Mouse (Mus musculus) heart, embryonic 14.5 days (tissue): ENCODE results near the gene Asgr1. TPM values are rescaled to one million over a fixed set of nuclear protein-coding genes. Genes with fewer than 3 reads are reported as not detected.

Experiments used
- ATAC-seq: fragments of 200-750 bp; cut with Nextera tagmentation; 2 replicates; pipeline ENCODE4 v1.8.0; 2017; ENCODE audit warnings: low read depth, moderate TSS enrichment; ENCODE audit not compliant: insufficient number of reproducible peaks, insufficient read depth, low FRiP score
- H3K27ac ChIP-seq, 2 experiments: fragments of 200-500 bp in 1 of 2; fragments of 300-500 bp in 1 of 2; sonication (generic) in 1 of 2; replicated peaks in 1 of 2; 2 replicates each; pipeline ENCODE4 v1.5.1; 2012 to 2014; ENCODE audit warnings: low read depth in 2 of 2, low read length in 2 of 2, control low read depth in 1 of 2, mild to moderate bottlenecking in 1 of 2, mixed read lengths in 1 of 2; ENCODE audit not compliant: control insufficient read depth in 1 of 2, insufficient read depth in 1 of 2
- H3K27me3 ChIP-seq: fragments of 300-500 bp; sonication (generic); 2 replicates; pipeline ENCODE4 v1.6.1; 2014; ENCODE audit warnings: mild to moderate bottlenecking, low read length, control low read depth; ENCODE audit not compliant: control insufficient read depth, insufficient read depth
- H3K36me3 ChIP-seq: fragments of 300-500 bp; sonication (generic); 2 replicates; pipeline ENCODE4 v1.6.1; 2014; ENCODE audit warnings: mild to moderate bottlenecking, control low read depth, low read length, mixed read lengths; ENCODE audit not compliant: control insufficient read depth, insufficient read depth
- H3K4me1 ChIP-seq, 2 experiments: fragments of 200-500 bp in 1 of 2; fragments of 300-500 bp in 1 of 2; sonication (generic) in 1 of 2; 2 replicates each; pipeline ENCODE4 v1.6.1; 2012 to 2014; ENCODE audit warnings: low read length in 2 of 2, control low read depth in 1 of 2, mixed read lengths in 1 of 2; ENCODE audit not compliant: control insufficient read depth in 2 of 2, insufficient read depth in 2 of 2
- H3K4me2 ChIP-seq: fragments of 300-500 bp; sonication (generic); 2 replicates; pipeline ENCODE4 v1.6.1; 2014; ENCODE audit warnings: mild to moderate bottlenecking, low read length
- H3K4me3 ChIP-seq, 2 experiments: fragments of 200-500 bp in 1 of 2; fragments of 300-500 bp in 1 of 2; sonication (generic) in 1 of 2; 2 replicates each; pipeline ENCODE4 v1.5.1; 2012 to 2014; ENCODE audit warnings: low read length in 2 of 2, mild to moderate bottlenecking in 2 of 2, control low read depth in 1 of 2, low read depth in 1 of 2, moderate library complexity in 1 of 2; ENCODE audit not compliant: control insufficient read depth in 1 of 2, insufficient read depth in 1 of 2
- H3K9ac ChIP-seq: fragments of 300-500 bp; sonication (generic); 2 replicates; pipeline ENCODE4 v1.6.1; 2014; ENCODE audit warnings: mild to moderate bottlenecking, low read length
- H3K9me3 ChIP-seq: fragments of 300-500 bp; sonication (generic); 2 replicates; pipeline ENCODE4 v1.6.1; 2016; ENCODE audit warnings: low read length, control low read depth; ENCODE audit not compliant: control insufficient read depth
- WGBS: fragments of 180-500 bp; shearing (Covaris S2); extraction: QIAGEN DNeasy Blood & Tissue Kit; methylation state at CpG from one replicate; pipeline ENCODE4 v1.1.7; 2014; 5-methylcytosine and 5-hydroxymethylcytosine counted together
- polyA plus RNA-seq: library from polyadenylated mRNA; unstranded; fragments of >200 nt; fragmentation: Nextera tagmentation; extraction: Ambion mirVana; gene quantifications from 2 replicates; pipeline ENCODE4 v1.2.1, GENCODE M21; 2014

Gene Asgr1
- polyA plus RNA-seq, 1 experiment from 2014 or later: not detected

- H3K4me3 ChIP-seq: no peak overlapping the region
- H3K36me3 ChIP-seq: no peaks in the 10 kb centered on the region
- H3K27me3 ChIP-seq: peaks cover 11% of the 10 kb centered on the region; the same call in 1 of the 2 replicates
- no peaks in the 10 kb centered on the region; a peak in 1 of 4 replicates for H3K4me1 ChIP-seq
- 73% methylated on average over 7 of the region's 7 CpGs for WGBS
- ATAC-seq: no peak
- H3K4me2 ChIP-seq: no peak overlapping the region
- H3K27ac ChIP-seq: no peak overlapping the region
- no peak overlapping the region for H3K9ac ChIP-seq
- H3K9me3 ChIP-seq: no peaks in the 10 kb centered on the region
Measured at GRCm38 (mm10) chr11:70053156-70053555, 729 bp upstream of the Asgr1 start.

DNA sequence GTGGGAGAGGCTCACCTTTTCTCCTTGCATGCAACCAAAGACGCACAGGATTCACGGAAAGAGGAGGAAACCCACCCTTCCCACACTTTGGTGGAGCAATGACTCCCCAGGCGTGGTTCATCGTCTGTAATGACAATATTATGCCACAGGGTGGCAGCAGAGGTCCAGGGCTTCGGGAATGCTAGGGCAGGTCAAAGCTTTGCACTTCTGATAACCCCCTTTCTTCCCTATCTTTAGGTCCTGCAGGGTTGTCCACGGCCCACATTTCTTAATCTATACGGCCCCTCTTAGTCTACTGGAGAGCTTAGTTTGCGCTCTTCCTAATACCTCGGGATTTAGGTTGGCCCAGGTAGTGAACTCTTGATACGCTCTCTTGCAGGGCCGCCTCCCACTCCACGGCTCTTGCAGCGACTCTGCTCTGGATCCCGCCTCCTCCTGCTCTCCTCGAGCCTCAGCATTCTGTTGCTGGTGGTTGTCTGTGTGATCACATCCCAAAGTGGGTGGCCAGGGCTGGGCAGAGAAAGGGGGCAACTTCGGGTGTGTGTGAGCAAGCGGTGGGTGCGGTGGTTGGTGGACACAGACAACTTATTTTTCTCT lies 1.8 kb downstream of the Asgr1 start:
- Histone ChIP-seq H3K4me3 (no peak overlapping the region), H3K27ac (no peak overlapping the region), H3K4me1 (peaks cover 0 to 4% of the 10 kb centered on the region in 2 experiments; a peak in 2 of 4 replicates), H3K9ac (no peak overlapping the region), H3K36me3 (no peaks in the 10 kb centered on the region), H3K9me3 (no peaks in the 10 kb centered on the region), H3K27me3 (peaks cover 7% of the 10 kb centered on the region; the same call in 1 of the 2 replicates), H3K4me2 (peak overlapping the region; percentile 42; the same call in 1 of the 2 replicates)
- no peak for ATAC-seq
- 26% methylated on average over 18 of the region's 18 CpGs for WGBS

- H3K27me3 ChIP-seq: peaks cover 7% of the 10 kb centered on the region; the same call in 1 of the 2 replicates
- 83% methylated on average over 9 of the region's 9 CpGs for WGBS
- no peak overlapping the region for H3K4me2 ChIP-seq
- no peak overlapping the region for H3K9ac ChIP-seq
- H3K36me3 ChIP-seq: no peaks in the 10 kb centered on the region
- no peak for ATAC-seq
- no peak overlapping the region for H3K27ac ChIP-seq
- no peak overlapping the region for H3K4me3 ChIP-seq
- H3K9me3 ChIP-seq: peaks cover 3% of the 10 kb centered on the region; the same call in 1 of the 2 replicates
- H3K4me1 ChIP-seq: peaks cover 0 to 4% of the 10 kb centered on the region in 2 experiments; a peak in 2 of 4 replicates
Measured at GRCm38 (mm10) chr11:70057805-70058204, 3.9 kb downstream of the Asgr1 start.

- peaks cover 0 to 4% of the 10 kb centered on the region in 2 experiments; a peak in 2 of 4 replicates for H3K4me1 ChIP-seq
- H3K9me3 ChIP-seq: peaks cover 7% of the 10 kb centered on the region; the same call in 1 of the 2 replicates
- no peak overlapping the region for H3K27ac ChIP-seq
- no peak overlapping the region for H3K4me3 ChIP-seq
- H3K9ac ChIP-seq: no peak overlapping the region
- ATAC-seq: no peak
- H3K27me3 ChIP-seq: peaks cover 3% of the 10 kb centered on the region; the same call in 1 of the 2 replicates
- H3K36me3 ChIP-seq: no peaks in the 10 kb centered on the region
- H3K4me2 ChIP-seq: no peak overlapping the region
- WGBS: 24% methylated on average over 6 of the region's 6 CpGs
Measured at GRCm38 (mm10) chr11:70059930-70060329, 6.0 kb downstream of the Asgr1 start.

GRCm38 (mm10) chr11:70063053-70063452 lies 9.2 kb downstream of the Asgr1 start:
- Histone ChIP-seq H3K36me3 (no peaks in the 10 kb centered on the region), H3K27me3 (no peaks in the 10 kb centered on the region), H3K4me3 (no peak overlapping the region), H3K27ac (no peak overlapping the region), H3K9me3 (peaks cover 7% of the 10 kb centered on the region; the same call in 1 of the 2 replicates), H3K9ac (no peak overlapping the region), H3K4me2 (no peak overlapping the region), H3K4me1 (peaks cover 6 to 8% of the 10 kb centered on the region in 2 experiments; a peak in 2 of 4 replicates)
- ATAC-seq: no peak
- WGBS: 62% methylated on average over 3 of the region's 3 CpGs

DNA sequence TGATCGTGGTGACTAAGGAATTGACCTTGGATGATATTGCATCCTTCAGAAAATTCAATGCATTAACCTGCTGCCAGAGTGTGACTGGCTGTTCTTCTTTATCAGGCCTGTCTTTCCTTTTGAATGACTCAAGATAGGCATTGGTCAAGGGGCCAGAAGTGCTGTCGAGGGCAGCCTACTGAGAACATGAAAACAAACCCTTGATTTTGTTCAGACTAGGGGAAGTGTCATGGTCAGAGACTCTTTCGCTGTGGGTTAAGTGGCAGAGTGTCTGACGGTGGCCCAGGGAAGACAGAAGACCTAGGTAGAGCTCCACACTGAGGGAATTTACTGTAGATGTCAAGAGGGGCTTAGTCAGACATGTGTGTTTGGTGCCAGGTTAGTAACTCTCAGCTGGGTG lies 12.8 kb downstream of the Asgr1 start:
- H3K4me1 ChIP-seq: peaks cover 4 to 6% of the 10 kb centered on the region in 2 experiments; a peak in 2 of 4 replicates
- WGBS: 33% methylated on average over 4 of the region's 4 CpGs

DNA sequence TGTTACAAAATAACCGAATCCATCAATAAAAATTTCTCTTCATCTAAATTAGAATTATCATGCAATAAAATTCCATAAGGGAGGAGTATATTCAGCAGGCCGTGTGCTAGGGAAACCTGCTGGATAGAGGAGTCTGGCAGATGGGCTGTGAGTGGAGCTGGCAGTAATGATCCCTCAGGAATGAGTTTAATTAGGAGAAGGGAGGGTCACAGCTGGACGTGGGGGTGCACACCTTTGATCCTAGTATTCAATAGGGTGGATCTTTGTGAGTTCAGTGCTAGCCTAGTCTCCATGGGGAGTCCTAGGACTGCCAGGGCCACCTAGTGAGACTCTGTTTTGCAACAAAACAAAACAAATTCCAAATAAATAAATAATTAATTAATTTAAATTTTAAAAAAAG lies 14.4 kb downstream of the Asgr1 start:
- Histone ChIP-seq H3K4me1 (peaks cover 4 to 6% of the 10 kb centered on the region in 2 experiments; a peak in 2 of 4 replicates), H3K36me3 (no peaks in the 10 kb centered on the region), H3K27ac (no peak overlapping the region), H3K9me3 (no peaks in the 10 kb centered on the region), H3K9ac (no peak overlapping the region), H3K4me3 (no peak overlapping the region), H3K4me2 (no peak overlapping the region), H3K27me3 (no peaks in the 10 kb centered on the region)
- WGBS: 48% methylated on average over 3 of the region's 3 CpGs
- ATAC-seq: no peak

More for the DNA sequence above, 12.8 kb downstream of the Asgr1 start:
- no peak for ATAC-seq
- Histone ChIP-seq H3K9me3 (peaks cover 7% of the 10 kb centered on the region; the same call in 1 of the 2 replicates), H3K4me2 (no peak overlapping the region), H3K27me3 (no peaks in the 10 kb centered on the region), H3K4me3 (no peak overlapping the region), H3K36me3 (no peaks in the 10 kb centered on the region), H3K27ac (no peak overlapping the region), H3K9ac (no peak overlapping the region)
